Mouse (Mus musculus) gastrocnemius, adult 8-10 months (tissue): Measurements from ENCODE around the gene Nup133. TPM values are rescaled to one million over a fixed set of nuclear protein-coding genes. Genes with fewer than 3 reads are reported as not detected.

Experiments used
- DNase-seq, 2 experiments: peaks; one replicate each; pipeline ENCODE4 v3.0.0; 2022; ENCODE audit warnings: low spot score in 2 of 2
- total RNA-seq, 4 experiments: library from RNA; stranded (reverse); gene quantifications; 2 replicates each; pipeline ENCODE4 v1.2.4; 2022

The Nup133 gene
- total RNA-seq, 4 experiments from 2014 or later, result 8.2 to 13.3 (median 11.2) TPM

GRCm38 (mm10) chr8:123849352-123849751 is 99.7 kb downstream of the Nup133 start:
- no peak for DNase-seq

GRCm38 (mm10) chr8:123847546-123847945 is 101.5 kb downstream of the Nup133 start:
- no peak for DNase-seq

Other genes starting within 250 kb of the Nup133 start
- 10 to 100 TPM; 13.3 to 17.1 (median 15.3) TPM for gene Rab4a, start 143.3 kb downstream of the Nup133 start, total RNA-seq
- gene Ccsap, start 89.1 kb downstream of the Nup133 start, total RNA-seq, result under 1 TPM; 0.22 to 0.51 (median 0.28) TPM
- gene Acta1, start 54.5 kb downstream of the Nup133 start, total RNA-seq, result over 10,000 TPM; 41,837 to 48,547 (median 43,671) TPM
- gene Abcb10, start 33.9 kb upstream of the Nup133 start, total RNA-seq, result 10 to 100 TPM; 17.4 to 19.4 (median 18.9) TPM
- 10 to 100 TPM; 13.0 to 16.3 (median 14.8) TPM for gene Taf5l, start 72.1 kb upstream of the Nup133 start, total RNA-seq
- gene Urb2, start 72.2 kb upstream of the Nup133 start, total RNA-seq, result 1 to 10 TPM; 5.7 to 7.4 (median 6.5) TPM